Mouse (Mus musculus) forebrain, postnatal 0 days (tissue): ENCODE measurements around the gene Tmem207. TPM values are rescaled to one million over a fixed set of nuclear protein-coding genes. Genes with fewer than 3 reads are reported as not detected.
A peak's percentile ranks its signal among the peaks of the same experiment; 100 is the strongest.
"Not testable (repeated sequence)": the region's sequence is repeated elsewhere in the genome, so short reads cannot be mapped to it uniquely, and the experiment has no call there.

Experiments used
- ATAC-seq: fragments of 200-750 bp; cut with Nextera tagmentation; 2 replicates; pipeline ENCODE4 v1.8.0; 2017; ENCODE audit warnings: mild to moderate bottlenecking, moderate library complexity
- DNase-seq: peaks from one replicate; pipeline ENCODE4 v3.0.0-alpha.2; 2015
- H3K27ac ChIP-seq: fragments of 300-500 bp; sonication (generic); 2 replicates; pipeline ENCODE4 v1.5.1; 2014; ENCODE audit warnings: low read depth, mild to moderate bottlenecking, antibody characterized with exemption, low read length, moderate library complexity, mixed read lengths
- H3K27me3 ChIP-seq: fragments of 300-500 bp; sonication (generic); 2 replicates; pipeline ENCODE4 v1.6.1; 2014; ENCODE audit warnings: mild to moderate bottlenecking, low read length, mixed read lengths; ENCODE audit not compliant: insufficient read depth
- H3K36me3 ChIP-seq: fragments of 300-500 bp; sonication (generic); 2 replicates; pipeline ENCODE4 v1.6.1; 2014; ENCODE audit warnings: mild to moderate bottlenecking, moderate library complexity; ENCODE audit not compliant: insufficient read depth
- H3K4me1 ChIP-seq: fragments of 300-500 bp; sonication (generic); 2 replicates; pipeline ENCODE4 v1.6.1; 2014; ENCODE audit warnings: antibody characterized with exemption; ENCODE audit not compliant: insufficient read depth
- H3K4me2 ChIP-seq: fragments of 300-500 bp; sonication (generic); 2 replicates; pipeline ENCODE4 v1.6.1; 2014; ENCODE audit warnings: low read depth, mild to moderate bottlenecking, moderate library complexity
- H3K4me3 ChIP-seq: fragments of 300-500 bp; sonication (generic); 2 replicates; pipeline ENCODE4 v1.5.1; 2014; ENCODE audit warnings: low read depth, low read length, mixed read lengths
- H3K9ac ChIP-seq: fragments of 300-500 bp; sonication (generic); 2 replicates; pipeline ENCODE4 v1.6.1; 2014; ENCODE audit warnings: mild to moderate bottlenecking
- H3K9me3 ChIP-seq: fragments of 300-500 bp; sonication (generic); 2 replicates; pipeline ENCODE4 v1.6.1; 2016; ENCODE audit warnings: low read length
- CTCF ChIP-seq: sonication (generic); IDR thresholded peaks from 2 replicates; pipeline ENCODE4 v1.5.1; 2016; ENCODE audit warnings: antibody characterized with exemption, control low read depth, low read depth
- WGBS: fragments of 180-500 bp; shearing (Covaris S2); extraction: QIAGEN DNeasy Blood & Tissue Kit; methylation state at CpG from one replicate; pipeline ENCODE4 v1.1.7; 2014; 5-methylcytosine and 5-hydroxymethylcytosine counted together
- polyA plus RNA-seq: library from polyadenylated mRNA; unstranded; fragments of >200 nt; fragmentation: Nextera tagmentation; extraction: Ambion mirVana; gene quantifications from 2 replicates; pipeline ENCODE4 v1.2.1, GENCODE M21; 2015
- total RNA-seq: library from RNA; depleted of rRNA; stranded (reverse); fragments of >200 nt; gene quantifications from 2 replicates; pipeline ENCODE4 v1.2.3, GENCODE M21; 2014

Tmem207 gene
- total and polyA plus RNA-seq, 2 experiments from 2014 or later: not detected

- Histone ChIP-seq H3K4me3 (no peak overlapping the region), H3K4me2 (no peak overlapping the region), H3K36me3 (no peaks in the 10 kb centered on the region), H3K9me3 (no peaks in the 10 kb centered on the region), H3K27me3 (no peaks in the 10 kb centered on the region), H3K4me1 (no peaks in the 10 kb centered on the region; the same call in 1 of the 2 replicates), H3K9ac (no peak overlapping the region), H3K27ac (no peak overlapping the region)
- 43% methylated on average over 5 of the region's 5 CpGs for WGBS
- no peak for TF ChIP-seq CTCF
- DNase-seq (no peak), ATAC-seq (no peak)
Observed at GRCm38 (mm10) chr16:26525832-26526231, 737 bp downstream of the Tmem207 start.

- WGBS: 50% methylated on average over 2 of the region's 2 CpGs
- H3K4me3 ChIP-seq: no peak overlapping the region
- ATAC-seq (no peak), DNase-seq (no peak)
- peak; percentile 56 for TF ChIP-seq CTCF
- no peaks in the 10 kb centered on the region for H3K36me3 ChIP-seq
- H3K4me2 ChIP-seq: no peak overlapping the region
- H3K27ac ChIP-seq: no peak overlapping the region
- H3K9ac ChIP-seq: no peak overlapping the region
- H3K9me3 ChIP-seq: no peaks in the 10 kb centered on the region
- H3K27me3 ChIP-seq: no peaks in the 10 kb centered on the region
- H3K4me1 ChIP-seq: no peaks in the 10 kb centered on the region
Observed at GRCm38 (mm10) chr16:26519596-26519995, 7.0 kb downstream of the Tmem207 start.

- Histone ChIP-seq H3K4me2 (no peak overlapping the region), H3K27ac (no peak overlapping the region), H3K4me3 (no peak overlapping the region), H3K4me1 (no peaks in the 10 kb centered on the region), H3K36me3 (no peaks in the 10 kb centered on the region), H3K9me3 (no peaks in the 10 kb centered on the region), H3K27me3 (no peaks in the 10 kb centered on the region), H3K9ac (no peak overlapping the region)
- WGBS: 90% methylated on average over 4 of the region's 4 CpGs
- DNase-seq (no peak), ATAC-seq (no peak)
- no peak for TF ChIP-seq CTCF
Observed at GRCm38 (mm10) chr16:26504961-26505360, 21.6 kb downstream of the Tmem207 start.

GRCm38 (mm10) chr16:26500738-26501137, 25.8 kb downstream of the Tmem207 start:
- ATAC-seq (no peak), DNase-seq (no peak)

GRCm38 (mm10) chr16:26499705-26500104, 26.9 kb downstream of the Tmem207 start:
- ATAC-seq, DNase-seq, H3K9ac ChIP-seq, H3K36me3 ChIP-seq, H3K9me3 ChIP-seq, H3K4me2 ChIP-seq, H3K27ac ChIP-seq, H3K4me1 ChIP-seq, H3K27me3 ChIP-seq, H3K4me3 ChIP-seq: not testable (repeated sequence)
- WGBS: 95% methylated on average over 3 of the region's 3 CpGs

More at GRCm38 (mm10) chr16:26500738-26501137, 25.8 kb downstream of the Tmem207 start:
- WGBS: 88% methylated on average over 3 of the region's 3 CpGs
- H3K27me3 ChIP-seq: no peaks in the 10 kb centered on the region
- no peaks in the 10 kb centered on the region for H3K4me1 ChIP-seq
- no peak overlapping the region for H3K4me2 ChIP-seq
- no peak overlapping the region for H3K27ac ChIP-seq
- no peak overlapping the region for H3K9ac ChIP-seq
- H3K4me3 ChIP-seq: no peak overlapping the region
- no peaks in the 10 kb centered on the region for H3K9me3 ChIP-seq
- TF ChIP-seq CTCF: no peak
- no peaks in the 10 kb centered on the region for H3K36me3 ChIP-seq

- Histone ChIP-seq H3K27ac (no peak overlapping the region), H3K9ac (no peak overlapping the region), H3K4me3 (no peak overlapping the region), H3K9me3 (no peaks in the 10 kb centered on the region), H3K27me3 (no peaks in the 10 kb centered on the region), H3K4me2 (no peak overlapping the region), H3K4me1 (no peaks in the 10 kb centered on the region), H3K36me3 (no peaks in the 10 kb centered on the region)
- 17% methylated on average over 2 of the region's 2 CpGs for WGBS
- peak; percentile 22 for DNase-seq
- TF ChIP-seq CTCF: peak; percentile 67
- no peak for ATAC-seq
Observed at GRCm38 (mm10) chr16:26495721-26496120, 30.8 kb downstream of the Tmem207 start.

GRCm38 (mm10) chr16:26471254-26471653, 55.3 kb downstream of the Tmem207 start:
- TF ChIP-seq CTCF: no peak
- WGBS: 59% methylated on average over 4 of the region's 4 CpGs

GRCm38 (mm10) chr16:26466535-26466934, 60.0 kb downstream of the Tmem207 start:
- no peaks in the 10 kb centered on the region for H3K4me1 ChIP-seq
- no peaks in the 10 kb centered on the region for H3K9me3 ChIP-seq
- 78% methylated on average over 4 of the region's 4 CpGs for WGBS
- no peaks in the 10 kb centered on the region for H3K27me3 ChIP-seq
- DNase-seq (no peak), ATAC-seq (no peak)
- no peaks in the 10 kb centered on the region for H3K36me3 ChIP-seq
- H3K4me3 ChIP-seq: no peak overlapping the region
- H3K27ac ChIP-seq: no peak overlapping the region
- H3K9ac ChIP-seq: no peak overlapping the region
- TF ChIP-seq CTCF: no peak
- no peak overlapping the region for H3K4me2 ChIP-seq

More at GRCm38 (mm10) chr16:26471254-26471653, 55.3 kb downstream of the Tmem207 start:
- Histone ChIP-seq H3K4me3 (no peak overlapping the region), H3K4me1 (no peaks in the 10 kb centered on the region), H3K36me3 (no peaks in the 10 kb centered on the region), H3K27me3 (no peaks in the 10 kb centered on the region), H3K9ac (no peak overlapping the region), H3K9me3 (no peaks in the 10 kb centered on the region), H3K27ac (no peak overlapping the region), H3K4me2 (no peak overlapping the region)
- no peak for DNase-seq
- no peak for ATAC-seq
